Mouse (Mus musculus) liver, adult 2 months (tissue): ENCODE measurements around the gene Oprm1.

ENCODE experiments used
- CTCF ChIP-seq: fragments of 200-500 bp; IDR thresholded peaks from 2 replicates; pipeline ENCODE4 v1.5.1; 2011; ENCODE audit warnings: low read depth, low read length, control low read depth
- POLR2A ChIP-seq: fragments of 200-500 bp; IDR thresholded peaks from 2 replicates; pipeline ENCODE4 v1.6.1; 2011; ENCODE audit warnings: low read length, control low read depth; ENCODE audit not compliant: insufficient read depth; ENCODE audit errors: extremely low read depth

DNA sequence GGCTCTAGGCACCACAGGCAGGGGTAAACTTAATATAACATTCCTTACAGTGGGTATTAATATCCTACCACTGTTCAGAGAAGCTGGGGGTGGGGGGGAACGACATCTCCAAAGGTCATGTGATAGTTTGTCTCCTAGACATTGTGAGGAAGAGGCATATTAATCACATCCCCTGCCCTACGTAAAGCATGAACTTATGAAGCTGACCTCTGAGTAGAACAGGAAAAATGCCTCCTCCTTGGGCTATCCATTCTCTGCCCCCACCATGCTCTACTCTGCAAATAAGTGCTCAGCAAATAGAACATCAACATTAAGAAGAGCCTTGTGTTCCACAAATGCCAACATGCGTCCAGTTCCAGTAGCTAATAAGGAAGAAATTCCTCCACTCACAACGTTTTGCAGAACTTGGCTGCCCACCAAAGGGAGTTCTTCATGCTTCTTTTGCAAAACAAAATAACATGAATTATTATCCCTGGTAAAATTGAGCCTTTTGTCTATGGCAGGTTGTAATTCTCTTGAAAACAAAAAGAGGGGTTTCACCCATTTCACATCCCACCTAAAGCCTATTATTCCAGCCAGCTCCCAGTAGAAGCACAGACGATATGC, 131.4 kb downstream of the Oprm1 start:
- TF ChIP-seq POLR2A (no peak), CTCF (no peak)
